Mouse (Mus musculus) small intestine, adult 2 months (tissue): ENCODE measurements around the gene Aven.

Experiments
- CTCF ChIP-seq: fragments of 200-500 bp; IDR thresholded peaks from 2 replicates; pipeline ENCODE4 v1.5.1; 2012; ENCODE audit warnings: low read depth, mild to moderate bottlenecking, control low read depth, inconsistent platforms, low read length, moderate library complexity, mixed read lengths; ENCODE audit not compliant: insufficient replicate concordance, insufficient read length; ENCODE audit errors: extremely low read depth
- POLR2A ChIP-seq: fragments of 200-500 bp; IDR thresholded peaks from 2 replicates; pipeline ENCODE4 v1.6.1; 2012; ENCODE audit warnings: low read depth, mild to moderate bottlenecking, control low read depth, inconsistent platforms, low read length, moderate library complexity

DNA sequence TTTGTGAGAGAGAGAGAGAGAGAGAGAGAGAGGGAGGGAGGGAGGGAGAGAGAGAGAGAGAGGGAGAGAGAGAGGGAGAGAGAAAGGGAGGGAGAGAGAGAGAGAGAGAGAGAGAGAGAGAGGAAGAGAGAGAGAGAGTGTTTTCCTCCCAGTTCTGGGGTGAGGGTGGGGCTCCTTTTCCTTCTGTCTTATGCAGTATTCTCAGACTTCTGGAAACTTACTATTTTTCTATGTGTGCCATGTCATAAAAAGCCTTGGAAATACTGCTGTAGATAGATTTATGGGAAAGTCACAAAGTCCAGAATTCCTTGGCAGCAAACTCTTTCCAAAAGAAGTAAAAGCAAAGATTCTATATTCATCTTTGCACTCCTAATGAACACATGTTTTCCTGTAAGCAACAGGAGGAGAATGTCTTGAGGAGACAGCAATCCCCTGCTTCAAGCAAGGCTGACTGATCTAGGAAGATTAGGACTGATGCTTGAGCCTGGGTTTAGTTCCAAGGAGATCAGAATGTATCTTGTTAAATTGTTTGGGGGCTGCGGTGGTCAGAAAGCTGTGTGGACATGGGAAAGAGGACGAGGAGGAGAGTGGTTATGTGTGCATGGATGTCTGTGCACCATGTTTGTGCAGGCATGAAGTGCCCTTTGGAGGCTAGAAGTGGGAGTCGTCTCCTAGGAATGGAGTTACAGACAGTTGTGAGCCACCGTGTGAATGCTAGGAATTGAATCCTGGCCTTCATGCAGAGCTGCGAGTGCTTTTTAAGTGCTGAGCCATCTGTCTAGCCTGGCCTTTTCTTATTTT lies 10.0 kb upstream of the Aven start:
- no peak for TF ChIP-seq CTCF
- no peak for TF ChIP-seq POLR2A
